Mouse (Mus musculus): ENCODE measurements around the gene Dntt.

The Dntt gene

GRCm38 (mm10) chr19:41008674-41009395 is 20.2 kb upstream of the Dntt start:
- no peak for DNase-seq (ENCODE audit: low read depth, low spot score)

- no peak for DNase-seq (ENCODE audit: low read depth, low spot score)
These were observed 17.4 kb upstream of the Dntt start for GRCm38 (mm10) chr19:41011676-41012075.

- DNase-seq (ENCODE audit: low read depth, low spot score), result no peak
These were observed 15.5 kb upstream of the Dntt start for GRCm38 (mm10) chr19:41013591-41013990.

- DNase-seq (ENCODE audit: low read depth, low spot score), result no peak
These were observed 15.1 kb upstream of the Dntt start for GRCm38 (mm10) chr19:41014003-41014402.

- no peak for DNase-seq (ENCODE audit: low read depth, low spot score)
These were observed 12.9 kb upstream of the Dntt start for GRCm38 (mm10) chr19:41015951-41016716.

- DNase-seq (ENCODE audit: low read depth, low spot score), result no peak
These were observed 9.9 kb upstream of the Dntt start for GRCm38 (mm10) chr19:41019164-41019675.

GRCm38 (mm10) chr19:41020537-41020936 is 8.5 kb upstream of the Dntt start:
- DNase-seq (ENCODE audit: low read depth, low spot score), result no peak

- no peak for DNase-seq (ENCODE audit: low read depth, low spot score)
These were observed 6.8 kb upstream of the Dntt start for GRCm38 (mm10) chr19:41022244-41022643.

- DNase-seq (ENCODE audit: low read depth, low spot score), result no peak
These were observed 2.5 kb upstream of the Dntt start for GRCm38 (mm10) chr19:41026551-41026950.

GRCm38 (mm10) chr19:41027024-41027423 is 2.1 kb upstream of the Dntt start:
- no peak for DNase-seq (ENCODE audit: low read depth, low spot score)

- DNase-seq (ENCODE audit: low read depth, low spot score), result no peak
These were observed 1.5 kb upstream of the Dntt start for GRCm38 (mm10) chr19:41027601-41028000.

- DNase-seq (ENCODE audit: low read depth, low spot score), result no peak
These were observed 1.1 kb downstream of the Dntt start for GRCm38 (mm10) chr19:41030161-41030560.

- DNase-seq (ENCODE audit: low read depth, low spot score), result no peak
These were observed 1.9 kb downstream of the Dntt start for GRCm38 (mm10) chr19:41031009-41031408.

GRCm38 (mm10) chr19:41031869-41032268 is 2.8 kb downstream of the Dntt start:
- DNase-seq (ENCODE audit: low read depth, low spot score), result no peak

- no peak for DNase-seq (ENCODE audit: low read depth, low spot score)
These were observed 6.9 kb downstream of the Dntt start for GRCm38 (mm10) chr19:41035809-41036551.

- DNase-seq (ENCODE audit: low read depth, low spot score), result no peak
These were observed 10.0 kb downstream of the Dntt start for GRCm38 (mm10) chr19:41039110-41039509.

- no peak for DNase-seq (ENCODE audit: low read depth, low spot score)
These were observed 16.2 kb downstream of the Dntt start for GRCm38 (mm10) chr19:41045091-41045770.

- no peak for DNase-seq (ENCODE audit: low read depth, low spot score)
These were observed 18.5 kb downstream of the Dntt start for GRCm38 (mm10) chr19:41047437-41048186.

- no peak for DNase-seq (ENCODE audit: low read depth, low spot score)
These were observed 19.1 kb downstream of the Dntt start for GRCm38 (mm10) chr19:41048187-41048559.

GRCm38 (mm10) chr19:41051714-41052113 is 22.6 kb downstream of the Dntt start:
- no peak for DNase-seq (ENCODE audit: low read depth, low spot score)

- no peak for DNase-seq (ENCODE audit: low read depth, low spot score)
These were observed 23.2 kb downstream of the Dntt start for GRCm38 (mm10) chr19:41052247-41052646.
